Mouse (Mus musculus) adipocyte (in vitro differentiated cells): ENCODE results near the gene Mob3b.

ENCODE experiments used
- DNase-seq: peaks from one replicate; pipeline ENCODE4 v3.0.0-alpha.2; 2016; ENCODE audit warnings: low spot score

Gene Mob3b

GRCm38 (mm10) chr4:35156751-35157611 lies at the start of gene Mob3b:
Mob3b (minus strand) TSS chr4:35157484.
- peak; percentile 35 for DNase-seq

- no peak for DNase-seq
Observed at GRCm38 (mm10) chr4:35204659-35205058, 47.4 kb upstream of the Mob3b start.

GRCm38 (mm10) chr4:35203724-35204123 lies 46.4 kb upstream of the Mob3b start:
- no peak for DNase-seq

GRCm38 (mm10) chr4:35201700-35202099 lies 44.4 kb upstream of the Mob3b start:
- DNase-seq = no peak

GRCm38 (mm10) chr4:35192725-35193124 lies 35.4 kb upstream of the Mob3b start:
- DNase-seq = no peak

GRCm38 (mm10) chr4:35189794-35190193 lies 32.5 kb upstream of the Mob3b start:
- DNase-seq = no peak

GRCm38 (mm10) chr4:35187617-35188326 lies 30.5 kb upstream of the Mob3b start:
- no peak for DNase-seq

GRCm38 (mm10) chr4:35177926-35178645 lies 20.8 kb upstream of the Mob3b start:
- no peak for DNase-seq

GRCm38 (mm10) chr4:35175566-35175965 lies 18.3 kb upstream of the Mob3b start:
- no peak for DNase-seq

GRCm38 (mm10) chr4:35173551-35173950 lies 16.3 kb upstream of the Mob3b start:
- peak; percentile 4 for DNase-seq

- no peak for DNase-seq
Observed at GRCm38 (mm10) chr4:35172471-35172870, 15.2 kb upstream of the Mob3b start.

- DNase-seq = peak; percentile 21
Observed at GRCm38 (mm10) chr4:35169571-35170125, 12.4 kb upstream of the Mob3b start.

- no peak for DNase-seq
Observed at GRCm38 (mm10) chr4:35167855-35168254, 10.6 kb upstream of the Mob3b start.

- DNase-seq = no peak
Observed at GRCm38 (mm10) chr4:35165947-35166346, 8.7 kb upstream of the Mob3b start.

GRCm38 (mm10) chr4:35165275-35165674 lies 8.0 kb upstream of the Mob3b start:
- DNase-seq = no peak

- DNase-seq = no peak
Observed at GRCm38 (mm10) chr4:35157815-35158214, 531 bp upstream of the Mob3b start.

GRCm38 (mm10) chr4:35156149-35156611 lies 1.1 kb downstream of the Mob3b start:
- DNase-seq = no peak

GRCm38 (mm10) chr4:35155132-35155922 lies 2.0 kb downstream of the Mob3b start:
- no peak for DNase-seq

GRCm38 (mm10) chr4:35154051-35154450 lies 3.2 kb downstream of the Mob3b start:
- no peak for DNase-seq

- no peak for DNase-seq
Observed at GRCm38 (mm10) chr4:35151756-35152155, 5.5 kb downstream of the Mob3b start, which contains the start of gene Ifnk. Ifnk (plus strand) TSS chr4:35152056.

GRCm38 (mm10) chr4:35150706-35151105 lies 6.6 kb downstream of the Mob3b start:
- no peak for DNase-seq
